Comparison of ENCODE assay signal across 12 mouse cellular contexts in the genomic region with DNA sequence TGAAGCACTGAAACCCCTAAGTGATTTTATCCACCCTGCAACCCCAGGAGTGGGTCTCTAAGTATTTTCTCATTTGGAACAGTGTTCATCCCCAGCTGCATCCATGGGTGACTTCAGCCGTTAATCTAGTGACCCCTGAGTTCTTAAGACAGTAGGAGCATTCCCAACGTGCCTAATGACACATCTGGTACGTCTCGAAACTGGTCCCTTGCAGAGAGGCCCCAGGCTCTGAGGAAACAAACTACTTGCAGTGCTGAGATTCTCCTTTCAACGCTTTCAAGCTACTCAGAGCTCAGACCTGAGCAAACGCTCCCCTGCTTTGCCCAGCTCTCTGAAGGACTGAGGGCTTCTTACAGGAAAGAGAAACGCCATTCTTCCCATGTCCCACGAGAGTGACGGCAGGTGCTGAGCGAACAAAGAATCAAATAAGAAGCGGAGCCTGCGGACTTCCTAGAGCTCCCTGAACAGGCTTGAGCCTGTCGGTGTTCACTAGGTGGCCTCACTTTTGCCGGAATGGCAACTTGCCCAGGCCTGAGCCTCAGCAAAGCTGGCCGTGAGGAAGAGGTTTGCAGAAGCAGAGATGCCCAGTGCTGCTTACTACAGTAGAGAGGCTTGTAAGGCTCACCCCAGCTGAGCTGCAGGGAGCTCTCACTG.
A peak's percentile ranks its signal among the peaks of the same experiment; 100 is the strongest.
DNase-seq lines count a peak whose midpoint lies in the region; ATAC-seq and TF ChIP-seq lines count a peak whose summit lies in the region.
"Had no signal": no experiment of that assay in that cellular context is flagged by ENCODE, and none has a peak within 500 bp of the region (broad histone marks: within the 10 kb centered on the region; RNA-seq: fewer than 3 reads in every experiment).

No protein-coding gene starts in this region.

- H3K36me3 ChIP-seq in kidney, postnatal 0 days (ENCODE audit: insufficient read depth, low read length), result no peaks in the 10 kb centered on the region
- H3K36me3 ChIP-seq in embryonic facial prominence, embryonic 14.5 days (ENCODE audit: control insufficient read depth, insufficient read depth, low read length), result no peaks in the 10 kb centered on the region
- H3K36me3 ChIP-seq in midbrain, embryonic 15.5 days (replicated peaks), result peaks cover 4% of the 10 kb centered on the region; the same call in 1 of the 2 replicates
- no peaks in the 10 kb centered on the region for H3K36me3 ChIP-seq in heart, embryonic 11.5 days (ENCODE audit: control insufficient read depth, insufficient read depth, low read length)
- H3K36me3 ChIP-seq: G1E had no signal

- WGBS in kidney, postnatal 0 days, result 44% methylated on average over 15 of the region's 15 CpGs
- 17% methylated on average over 15 of the region's 15 CpGs for WGBS in embryonic facial prominence, embryonic 14.5 days
- 36% methylated on average over 15 of the region's 15 CpGs for WGBS in midbrain, embryonic 15.5 days
- WGBS in heart, embryonic 11.5 days (ENCODE audit: insufficient replicate concordance), result 43% methylated on average over 15 of the region's 15 CpGs

- no peak for TF ChIP-seq CTCF in kidney, postnatal 0 days (IDR thresholded peaks at IDR 0.05; ENCODE audit: low read depth)

- H3K4me2 ChIP-seq in kidney, postnatal 0 days (ENCODE audit: low read length), result no peak overlapping the region
- peak overlapping the region; percentile 27 for H3K4me2 ChIP-seq in embryonic facial prominence, embryonic 14.5 days (ENCODE audit: low read depth, low read length)
- H3K4me2 ChIP-seq in midbrain, embryonic 15.5 days, result no peak overlapping the region
- no peak overlapping the region for H3K4me2 ChIP-seq in heart, embryonic 11.5 days
- H3K4me2 ChIP-seq: hindbrain, embryonic 15.5 days had no signal

- peak; percentile 58 for DNase-seq in kidney, postnatal 0 days (ENCODE audit: low spot score)
- DNase-seq in kidney, postnatal 10 days, result no peak
- DNase-seq in cerebellum, postnatal 10 days, result peak; percentile 60 to 68
- DNase-seq in embryonic facial prominence, embryonic 14.5 days (ENCODE audit: low spot score), result peak; percentile 77
- DNase-seq in T-cell, adult 2 months (ENCODE audit: low spot score), result no peak
- no peak for DNase-seq in Muller cell, postnatal 12 days (ENCODE audit: inconsistent ontology term)
- DNase-seq: layer of hippocampus, postnatal 36 days; lung, postnatal 14 days had no signal

- no peaks in the 10 kb centered on the region for H3K4me1 ChIP-seq in kidney, postnatal 0 days (replicated peaks; ENCODE audit: insufficient read depth, low read length)
- no peaks in the 10 kb centered on the region for H3K4me1 ChIP-seq in embryonic facial prominence, embryonic 14.5 days (ENCODE audit: control insufficient read depth, insufficient read depth, low read length)
- H3K4me1 ChIP-seq in midbrain, embryonic 15.5 days, result no peaks in the 10 kb centered on the region
- H3K4me1 ChIP-seq in heart, embryonic 11.5 days (ENCODE audit: control insufficient read depth, insufficient read depth, low read length), result no peaks in the 10 kb centered on the region
- H3K4me1 ChIP-seq: hindbrain, embryonic 15.5 days had no signal

- H3K9me3 ChIP-seq in kidney, postnatal 0 days (replicated peaks; ENCODE audit: low read length), result no peaks in the 10 kb centered on the region
- no peaks in the 10 kb centered on the region for H3K9me3 ChIP-seq in embryonic facial prominence, embryonic 14.5 days (ENCODE audit: control insufficient read depth, low read length)
- H3K9me3 ChIP-seq in midbrain, embryonic 15.5 days, result no peaks in the 10 kb centered on the region
- no peaks in the 10 kb centered on the region for H3K9me3 ChIP-seq in heart, embryonic 11.5 days (replicated peaks; ENCODE audit: control insufficient read depth, low read length)
- H3K9me3 ChIP-seq: G1E; hindbrain, embryonic 15.5 days had no signal

- no peak for ATAC-seq in kidney, postnatal 0 days (replicated peaks; ENCODE audit: low FRiP score, low read depth)
- ATAC-seq in embryonic facial prominence, embryonic 14.5 days (ENCODE audit: low read depth), result peak; percentile 50; the same call in 1 of the 2 replicates
- 0 out of 2 replicates have a peak, but pooled peaks have one; percentile 30 for ATAC-seq in midbrain, embryonic 15.5 days (replicated peaks)
- ATAC-seq in heart, embryonic 11.5 days (replicated peaks; ENCODE audit: insufficient number of reproducible peaks, low FRiP score, low TSS enrichment), result no peak

- H3K4me3 ChIP-seq in kidney, postnatal 0 days (replicated peaks; ENCODE audit: low read depth, low read length), result no peak overlapping the region
- H3K4me3 ChIP-seq in embryonic facial prominence, embryonic 14.5 days (ENCODE audit: low read depth, low read length), result no peak overlapping the region
- no peak overlapping the region for H3K4me3 ChIP-seq in midbrain, embryonic 15.5 days
- H3K4me3 ChIP-seq in heart, embryonic 11.5 days (ENCODE audit: low read depth, low read length), result no peak overlapping the region
- H3K4me3 ChIP-seq: hindbrain, embryonic 15.5 days had no signal

- no peak overlapping the region for H3K27ac ChIP-seq in kidney, postnatal 0 days
- 0 out of 2 replicates have a peak overlapping the region, but pooled peaks have one; percentile 40 for H3K27ac ChIP-seq in embryonic facial prominence, embryonic 14.5 days (replicated peaks; ENCODE audit: low read depth, low read length)
- H3K27ac ChIP-seq in midbrain, embryonic 15.5 days, result 0 out of 2 replicates have a peak overlapping the region, but pooled peaks have one; percentile 26
- no peak overlapping the region for H3K27ac ChIP-seq in heart, embryonic 11.5 days (ENCODE audit: low read depth, low read length)
- H3K27ac ChIP-seq: hindbrain, embryonic 15.5 days had no signal

- no peaks in the 10 kb centered on the region for H3K27me3 ChIP-seq in kidney, postnatal 0 days (ENCODE audit: insufficient read depth, low read length)
- no peaks in the 10 kb centered on the region for H3K27me3 ChIP-seq in embryonic facial prominence, embryonic 14.5 days (replicated peaks; ENCODE audit: control insufficient read depth, insufficient read depth, low read length)
- H3K27me3 ChIP-seq in midbrain, embryonic 15.5 days (replicated peaks), result no peaks in the 10 kb centered on the region
- no peaks in the 10 kb centered on the region for H3K27me3 ChIP-seq in heart, embryonic 11.5 days (ENCODE audit: control insufficient read depth, insufficient read depth, low read length)
- H3K27me3 ChIP-seq: hindbrain, embryonic 15.5 days had no signal

- no peak overlapping the region for H3K9ac ChIP-seq in kidney, postnatal 0 days (ENCODE audit: low read depth, low read length)
- H3K9ac ChIP-seq in embryonic facial prominence, embryonic 14.5 days (ENCODE audit: low read depth, low read length), result no peak overlapping the region; the same call in 1 of the 2 replicates
- no peak overlapping the region for H3K9ac ChIP-seq in midbrain, embryonic 15.5 days
- H3K9ac ChIP-seq in heart, embryonic 11.5 days (ENCODE audit: low read depth, low read length), result no peak overlapping the region
- H3K9ac ChIP-seq: hindbrain, embryonic 15.5 days had no signal

Comparison
In these comparisons a context has a peak if more than half of its experiments do, and no peak if none do; other contexts are left out.
1. DNase-seq: peak in kidney, postnatal 0 days (single experiment), cerebellum, postnatal 10 days (2 of 2) and embryonic facial prominence, embryonic 14.5 days (single experiment); none in kidney, postnatal 10 days (single experiment), T-cell, adult 2 months (single experiment) and Muller cell, postnatal 12 days (single experiment).
2. ATAC-seq: peak in embryonic facial prominence, embryonic 14.5 days (single experiment) and midbrain, embryonic 15.5 days (single experiment); none in kidney, postnatal 0 days (single experiment) and heart, embryonic 11.5 days (single experiment).
3. H3K27ac ChIP-seq: peak in embryonic facial prominence, embryonic 14.5 days (single experiment) and midbrain, embryonic 15.5 days (single experiment); none in kidney, postnatal 0 days (single experiment) and heart, embryonic 11.5 days (single experiment).